Mouse (Mus musculus): ENCODE data around the gene Keg1. TPM values are rescaled to one million over a fixed set of nuclear protein-coding genes. Genes with fewer than 3 reads are reported as not detected.
"Not testable (repeated sequence)": the region's sequence is repeated elsewhere in the genome, so short reads cannot be mapped to it uniquely, and the experiment has no call there.

Keg1 gene
- not detected for polyA plus RNA-seq (2017; shearing (Covaris generic))

- no peak for ATAC-seq
Measured at GRCm38 (mm10) chr19:12695590-12695989, at the start of gene Keg1. TSS of gene Keg1 (plus strand) at chr19:12695786.

GRCm38 (mm10) chr19:12649511-12649910 is 46.1 kb upstream of the Keg1 start:
- ATAC-seq = no peak

GRCm38 (mm10) chr19:12666156-12666555 is 29.4 kb upstream of the Keg1 start:
- no peak for ATAC-seq

GRCm38 (mm10) chr19:12668601-12669000 is 27.0 kb upstream of the Keg1 start:
- ATAC-seq = not testable (repeated sequence)

- no peak for ATAC-seq
Measured at GRCm38 (mm10) chr19:12670139-12670538, 25.4 kb upstream of the Keg1 start, which contains the start of gene Olfr1442. TSS of gene Olfr1442 (plus strand) at chr19:12670439.

- no peak for ATAC-seq
Measured at GRCm38 (mm10) chr19:12671051-12671450, 24.5 kb upstream of the Keg1 start.

- ATAC-seq = no peak
Measured at GRCm38 (mm10) chr19:12677812-12678211, 17.8 kb upstream of the Keg1 start, which contains the start of gene Olfr1443. TSS of gene Olfr1443 (plus strand) at chr19:12678112.

GRCm38 (mm10) chr19:12684638-12685037 is 10.9 kb upstream of the Keg1 start:
- no peak for ATAC-seq

- no peak for ATAC-seq
Measured at GRCm38 (mm10) chr19:12685231-12685630, 10.4 kb upstream of the Keg1 start.

GRCm38 (mm10) chr19:12696221-12696620 is 635 bp downstream of the Keg1 start:
- ATAC-seq = no peak

- ATAC-seq = no peak
Measured at GRCm38 (mm10) chr19:12708458-12708857, 12.9 kb downstream of the Keg1 start.

GRCm38 (mm10) chr19:12708986-12709385 is 13.4 kb downstream of the Keg1 start:
- no peak for ATAC-seq

- no peak for ATAC-seq
Measured at GRCm38 (mm10) chr19:12719189-12719588, 23.6 kb downstream of the Keg1 start.

- ATAC-seq = no peak
Measured at GRCm38 (mm10) chr19:12720463-12720862, 24.9 kb downstream of the Keg1 start.

- ATAC-seq = not testable (repeated sequence)
Measured at GRCm38 (mm10) chr19:12720919-12721318, 25.3 kb downstream of the Keg1 start.

- ATAC-seq = not testable (repeated sequence)
Measured at GRCm38 (mm10) chr19:12721596-12721995, 26.0 kb downstream of the Keg1 start.

GRCm38 (mm10) chr19:12722308-12722707 is 26.7 kb downstream of the Keg1 start:
- ATAC-seq = no peak

GRCm38 (mm10) chr19:12725851-12726250 is 30.3 kb downstream of the Keg1 start:
- no peak for ATAC-seq

- ATAC-seq = no peak
Measured at GRCm38 (mm10) chr19:12731036-12731435, 35.5 kb downstream of the Keg1 start.

- ATAC-seq = no peak
Measured at GRCm38 (mm10) chr19:12731950-12732349, 36.4 kb downstream of the Keg1 start.

GRCm38 (mm10) chr19:12756286-12756685 is 60.7 kb downstream of the Keg1 start:
- ATAC-seq = no peak

- ATAC-seq = no peak
Measured at GRCm38 (mm10) chr19:12758936-12759478, 63.4 kb downstream of the Keg1 start.

GRCm38 (mm10) chr19:12759656-12760055 is 64.1 kb downstream of the Keg1 start:
- no peak for ATAC-seq

- ATAC-seq = no peak
Measured at GRCm38 (mm10) chr19:12762212-12763130, 66.9 kb downstream of the Keg1 start.
